Mouse (Mus musculus) gastrocnemius, postnatal 4 days (tissue): ENCODE measurements around the gene Gper1. TPM values are rescaled to one million over a fixed set of nuclear protein-coding genes. Genes with fewer than 3 reads are reported as not detected.
A peak's percentile ranks its signal among the peaks of the same experiment; 100 is the strongest.

Source experiments
- DNase-seq, 2 experiments: peaks; one replicate each; pipeline ENCODE4 v3.0.0; 2021 to 2022; ENCODE audit warnings: low spot score in 2 of 2, mixed read lengths in 2 of 2
- total RNA-seq, 2 experiments: library from RNA; stranded (reverse); gene quantifications; 2 replicates each; pipeline ENCODE4 v1.2.3; 2021

Gper1 gene
- total RNA-seq, 2 experiments from 2014 or later: 3.9 to 4.4 TPM

DNA sequence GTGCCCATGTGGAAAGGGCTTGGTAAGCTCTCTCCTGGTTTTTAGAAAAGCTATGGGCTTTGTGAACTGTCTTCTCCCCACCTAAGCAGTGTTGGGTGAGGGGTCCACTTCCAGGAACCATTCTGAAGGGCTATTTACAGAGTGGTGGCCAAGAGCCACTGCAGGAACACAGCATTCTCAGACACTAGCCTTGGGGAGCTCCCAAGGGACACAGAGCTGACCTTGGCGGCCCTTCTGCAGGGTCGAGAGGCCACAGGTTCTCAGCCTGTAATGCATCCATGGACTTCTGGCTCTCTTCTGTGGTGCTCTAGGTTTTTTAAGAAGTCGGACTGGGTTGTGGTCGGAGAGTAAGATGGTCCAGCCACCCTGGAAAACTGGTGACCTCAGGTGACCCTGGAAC lies 12.9 kb upstream of the Gper1 start:
- no peak for DNase-seq

DNA sequence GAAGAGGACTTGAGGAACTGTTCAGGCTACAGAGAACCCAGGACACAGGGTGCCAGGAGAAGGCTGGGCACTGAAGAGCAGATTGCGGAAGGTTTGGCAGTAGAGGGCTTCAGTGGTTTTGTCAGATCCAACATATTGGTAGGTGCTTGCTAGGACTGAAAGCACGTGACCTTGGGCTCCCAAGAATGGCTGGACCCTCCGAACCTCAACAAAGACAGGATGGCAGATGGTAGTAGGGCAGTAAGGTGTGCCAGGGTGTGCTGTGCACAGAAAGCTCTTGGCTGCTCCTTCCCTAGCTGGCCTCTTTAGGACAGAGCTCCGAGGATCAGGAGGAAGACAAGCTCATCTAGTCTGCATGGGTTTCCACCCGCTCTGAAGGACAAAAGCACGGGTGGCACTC lies 11.8 kb upstream of the Gper1 start:
- DNase-seq: no peak

DNA sequence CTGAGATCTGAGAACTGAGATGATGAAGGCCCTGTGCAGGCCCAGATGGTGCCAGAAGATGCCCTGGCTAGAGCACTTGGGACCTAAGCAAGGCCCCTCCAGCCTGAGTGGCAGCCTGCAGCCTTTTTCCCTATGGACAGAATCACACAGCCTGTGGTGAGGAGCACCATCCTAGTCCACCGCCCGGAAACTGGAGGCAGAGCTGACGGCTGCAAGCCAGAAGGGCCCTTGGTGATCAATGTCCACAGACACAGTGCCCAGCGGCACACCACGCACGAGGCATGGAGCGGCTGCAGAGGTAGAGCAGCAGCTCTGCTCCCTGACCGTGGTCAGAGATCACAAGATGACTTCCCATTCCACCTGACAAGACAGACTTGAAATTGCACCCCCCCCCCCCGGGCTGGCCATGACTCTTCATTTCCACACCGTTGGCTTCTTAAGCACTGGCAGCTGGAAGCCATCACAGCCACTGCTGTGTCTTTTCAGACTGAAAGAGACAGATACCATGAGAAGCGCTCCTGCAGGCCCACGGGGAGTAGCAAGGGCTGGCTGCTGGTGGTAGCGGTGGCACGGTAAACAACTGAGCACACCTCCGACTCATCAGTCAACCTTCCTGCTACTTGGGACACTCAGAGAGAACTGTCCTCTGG lies 11.2 kb upstream of the Gper1 start:
- no peak for DNase-seq

DNA sequence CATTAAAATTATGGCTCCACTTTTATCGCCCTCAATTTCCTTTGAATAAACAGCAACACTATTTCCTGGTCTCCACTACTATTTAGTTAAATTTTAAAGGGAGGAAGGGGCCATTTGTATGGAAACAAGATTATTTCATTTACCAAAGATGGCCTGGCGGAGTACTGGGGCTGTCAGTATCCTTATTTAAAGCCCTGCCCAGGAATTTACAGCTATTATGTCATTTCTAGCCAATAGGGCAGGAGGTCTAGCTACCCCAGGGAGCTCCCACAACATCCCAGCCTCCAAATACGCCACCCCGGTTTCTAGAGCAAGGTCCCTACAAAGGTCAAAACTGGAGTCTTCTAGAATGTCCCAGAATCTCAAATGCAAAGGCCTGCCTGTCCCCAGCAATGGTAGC lies 9.4 kb upstream of the Gper1 start:
- no peak for DNase-seq

DNA sequence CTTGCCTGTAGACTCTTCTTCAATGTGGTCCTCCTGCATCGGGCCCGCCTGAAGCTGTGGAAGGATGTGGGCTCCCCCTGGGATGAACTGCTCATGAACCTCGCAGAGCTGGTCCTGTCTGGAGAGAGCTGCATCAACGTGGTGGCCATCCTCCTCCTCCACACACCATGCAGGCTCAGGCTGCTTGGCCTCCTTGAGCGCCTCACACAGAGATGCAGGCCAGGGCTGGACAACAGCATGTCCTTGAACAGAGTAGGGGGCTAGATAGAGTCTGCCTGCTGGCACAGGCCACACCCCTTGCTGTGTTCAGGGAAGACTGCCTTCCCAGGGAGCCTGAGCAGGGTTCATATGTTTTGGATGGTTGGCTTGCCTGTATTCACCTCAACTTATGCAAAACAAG lies 8.0 kb upstream of the Gper1 start:
- no peak for DNase-seq

DNA sequence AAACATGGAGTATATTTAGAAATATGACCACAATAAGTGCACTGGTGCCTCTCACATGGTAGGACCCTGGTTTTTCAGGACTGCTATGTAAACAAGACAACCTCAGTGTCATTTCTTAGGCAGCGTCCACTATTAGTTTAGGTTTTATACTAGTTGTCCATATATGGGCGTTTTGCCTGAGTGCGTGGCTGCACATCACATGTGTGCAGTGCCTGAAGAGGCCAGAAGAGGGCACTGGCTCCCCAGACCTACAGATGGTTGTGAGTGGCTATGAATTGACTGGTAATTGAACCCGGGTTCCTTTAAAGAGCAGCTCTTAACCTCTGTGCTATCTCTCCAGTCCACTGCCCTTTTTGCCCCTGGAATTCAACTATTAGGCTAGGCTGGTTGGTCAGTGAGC lies 6.0 kb upstream of the Gper1 start:
- DNase-seq: no peak

DNA sequence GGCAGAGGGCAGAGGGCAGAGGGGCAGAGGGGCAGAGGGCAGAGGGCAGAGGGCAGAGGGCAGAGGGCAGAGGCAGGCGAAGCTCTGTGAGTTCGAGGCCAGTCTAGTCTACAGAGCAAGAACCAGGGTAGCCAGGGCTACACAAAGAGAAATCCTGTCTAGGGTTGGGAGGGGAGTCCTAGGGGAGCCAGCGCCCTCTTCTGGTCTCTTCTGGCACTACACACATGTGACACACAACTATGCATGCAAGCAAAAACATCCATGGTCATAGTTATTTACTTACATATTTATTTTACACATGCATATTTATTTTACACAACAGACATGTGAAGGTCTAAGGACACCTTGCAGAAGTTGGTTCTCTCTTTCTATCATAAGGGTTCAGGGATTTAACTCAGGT lies 5.5 kb upstream of the Gper1 start:
- DNase-seq: no peak

DNA sequence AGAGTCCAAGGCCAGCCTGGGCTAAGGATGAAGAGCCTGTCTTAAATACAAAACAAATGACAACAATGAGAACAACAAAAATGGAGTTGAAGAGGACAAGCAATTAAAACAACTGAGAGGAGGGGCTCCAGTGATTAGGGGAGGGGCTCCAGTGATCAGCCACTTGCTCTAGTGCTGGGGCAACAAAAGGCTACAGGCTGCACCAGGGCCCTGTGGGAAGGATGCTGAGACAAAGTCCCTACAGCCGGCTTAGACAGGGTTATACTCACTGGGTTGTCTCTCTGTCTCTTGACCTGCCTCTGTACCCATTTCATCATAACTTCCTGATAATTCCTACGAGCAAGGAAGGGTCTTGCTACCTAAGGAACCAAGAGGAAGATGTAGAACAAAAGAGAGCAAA lies 4.8 kb upstream of the Gper1 start:
- DNase-seq: no peak

DNA sequence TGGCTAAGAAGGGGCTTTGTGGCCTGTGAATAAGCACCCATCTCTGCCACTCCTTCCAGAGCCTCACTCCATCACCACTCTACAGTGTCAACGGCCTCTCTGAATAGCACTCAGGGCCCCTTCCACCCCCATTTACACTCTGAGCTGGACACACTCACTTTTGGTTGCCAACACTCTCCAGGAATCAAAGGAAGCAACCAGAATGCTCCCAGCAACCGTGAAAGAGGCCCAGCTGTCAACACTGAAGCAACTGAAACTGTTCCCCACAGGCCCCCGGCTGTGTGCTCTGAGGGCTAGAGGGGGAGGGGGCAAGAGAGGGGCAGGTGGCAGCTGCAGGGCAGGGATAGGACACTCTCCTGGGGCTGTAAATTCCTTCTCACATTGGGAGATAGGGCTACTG lies 4.3 kb upstream of the Gper1 start:
- DNase-seq: no peak

DNA sequence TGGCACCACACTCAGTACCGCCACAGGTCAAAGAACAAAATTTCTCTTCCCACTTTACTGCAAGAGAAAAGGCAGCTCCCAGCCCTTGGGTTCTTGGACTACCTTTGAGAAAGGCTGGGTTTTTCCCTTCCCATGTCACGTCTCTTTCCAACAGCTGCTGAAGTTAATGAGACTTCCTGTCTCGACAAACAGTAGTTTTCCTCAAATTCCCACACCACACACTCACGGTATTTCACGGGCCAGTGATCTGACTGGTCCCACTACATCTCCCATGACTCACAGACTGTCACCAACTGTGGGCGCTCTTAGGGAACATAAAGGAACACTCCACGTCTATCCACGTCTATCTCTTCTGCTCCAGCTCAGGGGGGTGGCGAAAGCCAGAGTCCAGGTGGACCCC lies 2.2 kb downstream of the Gper1 start:
- DNase-seq: no peak

DNA sequence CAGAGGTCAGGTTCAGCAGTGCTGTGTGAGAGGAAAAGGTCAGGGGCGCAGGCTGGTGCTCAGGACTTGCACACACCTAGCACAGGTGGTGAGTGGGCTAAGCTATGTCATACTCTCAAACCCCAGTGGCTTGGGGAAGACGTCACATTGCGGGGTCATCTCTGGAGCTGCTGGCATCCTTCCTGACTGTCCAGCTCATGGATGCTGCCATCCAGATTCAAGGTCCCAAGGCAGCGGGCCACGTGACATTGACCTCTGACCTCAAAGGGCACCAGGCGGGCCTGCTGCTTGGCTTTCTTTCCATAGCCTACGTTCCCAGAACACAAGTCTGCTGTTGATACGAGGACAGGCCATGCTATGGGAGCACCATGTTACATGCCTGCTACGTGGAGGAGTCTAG lies 4.0 kb downstream of the Gper1 start:
- DNase-seq: no peak

DNA sequence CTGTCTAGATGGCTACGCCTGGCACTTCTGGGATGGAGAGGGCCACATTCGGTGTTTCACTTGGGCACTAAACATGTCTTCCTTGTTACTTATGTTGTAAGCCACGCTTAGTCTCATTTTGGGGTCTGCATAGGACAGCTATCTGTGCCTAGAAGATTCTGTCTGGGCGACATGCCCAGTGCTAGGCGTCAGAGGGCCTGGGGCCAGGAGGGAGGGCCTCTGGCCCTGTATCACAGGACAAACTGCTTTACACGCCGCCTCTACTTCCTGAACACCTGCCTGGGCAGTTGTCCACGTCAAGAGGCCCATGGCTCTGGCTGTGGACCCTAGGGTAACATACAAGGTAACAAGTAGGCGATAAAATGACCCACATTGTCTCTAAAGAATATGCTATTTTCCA lies 5.0 kb downstream of the Gper1 start:
- DNase-seq: no peak

DNA sequence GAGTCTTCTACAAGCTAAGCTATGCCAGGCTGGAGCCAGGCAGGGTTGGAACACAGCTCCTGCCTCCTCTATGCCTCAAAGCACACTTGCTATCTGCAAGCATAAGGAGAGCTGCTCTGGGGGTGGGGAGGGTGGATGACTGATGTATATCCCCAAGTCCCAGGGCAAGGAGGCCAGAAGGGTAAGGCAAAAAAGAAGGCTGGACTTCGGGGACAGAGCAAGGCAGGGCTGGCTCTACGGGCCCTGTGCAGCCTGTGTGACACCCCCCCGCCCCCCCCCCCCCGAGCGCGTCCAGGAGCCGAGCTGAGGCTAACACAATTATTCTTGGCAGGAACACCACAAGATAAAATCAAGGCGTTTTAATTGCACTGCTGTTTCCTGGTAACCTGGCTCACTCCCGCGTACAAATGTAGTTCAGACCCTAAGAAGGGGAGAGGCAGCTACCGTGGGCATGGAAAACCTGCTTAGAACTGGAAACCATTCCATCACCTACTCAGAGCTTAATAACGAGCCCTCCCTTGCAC lies 6.9 kb downstream of the Gper1 start:
- DNase-seq: no peak

DNA sequence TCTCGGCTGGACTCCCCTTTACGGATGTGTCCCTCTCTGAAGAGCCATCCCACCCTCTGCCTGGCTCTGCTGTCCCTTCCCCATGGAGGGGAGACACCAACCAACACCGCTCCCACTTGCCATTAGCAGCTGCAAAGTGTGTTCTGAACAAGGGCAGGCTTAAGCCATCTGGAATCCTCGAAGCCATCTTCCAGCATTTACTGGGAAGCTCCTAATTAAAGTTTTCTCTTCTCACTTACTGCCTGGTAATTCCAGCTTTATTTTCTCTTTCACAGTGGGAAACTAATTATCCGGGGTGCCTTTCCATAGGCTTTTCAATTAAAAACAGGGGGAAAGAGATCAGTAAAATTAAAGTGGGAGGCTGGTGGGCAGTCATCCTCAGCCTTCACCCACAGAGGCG lies 9.4 kb downstream of the Gper1 start:
- DNase-seq: no peak

DNA sequence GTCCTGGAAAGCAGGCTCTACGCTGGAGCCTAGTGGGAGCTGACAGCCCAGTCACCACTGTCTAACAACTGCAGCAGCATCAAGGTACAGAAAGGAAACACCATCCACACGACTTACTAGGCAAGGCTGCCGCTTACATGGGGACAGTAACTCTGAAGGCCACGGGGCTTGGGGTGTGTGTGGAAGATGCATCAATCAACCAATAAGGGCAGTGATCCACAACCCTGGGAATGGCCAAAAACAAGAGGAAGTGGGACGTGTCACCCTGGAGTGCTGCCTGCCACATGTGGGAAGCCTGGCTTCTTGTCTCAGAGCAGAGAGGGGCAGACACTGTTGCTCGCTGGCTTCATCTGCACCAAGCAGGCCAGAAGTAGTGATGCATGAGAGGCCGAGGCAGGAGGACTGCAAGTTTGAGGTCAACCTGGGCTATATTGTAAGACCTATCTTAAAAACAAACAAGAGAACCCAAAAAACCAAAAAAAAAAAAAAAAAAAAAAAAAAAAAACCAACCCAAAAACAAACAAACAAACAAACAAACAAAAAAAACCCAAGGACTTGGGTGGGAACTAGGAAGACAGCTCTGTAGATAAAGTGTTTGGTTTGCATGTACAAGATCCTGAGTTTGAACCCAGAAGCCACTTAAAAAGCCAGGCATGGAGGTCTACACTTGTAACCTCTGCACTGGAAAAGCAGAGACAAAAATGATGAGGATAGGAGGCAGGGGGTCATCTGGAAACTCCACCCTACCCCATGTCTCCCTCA lies 10.0 kb downstream of the Gper1 start:
- DNase-seq: no peak

DNA sequence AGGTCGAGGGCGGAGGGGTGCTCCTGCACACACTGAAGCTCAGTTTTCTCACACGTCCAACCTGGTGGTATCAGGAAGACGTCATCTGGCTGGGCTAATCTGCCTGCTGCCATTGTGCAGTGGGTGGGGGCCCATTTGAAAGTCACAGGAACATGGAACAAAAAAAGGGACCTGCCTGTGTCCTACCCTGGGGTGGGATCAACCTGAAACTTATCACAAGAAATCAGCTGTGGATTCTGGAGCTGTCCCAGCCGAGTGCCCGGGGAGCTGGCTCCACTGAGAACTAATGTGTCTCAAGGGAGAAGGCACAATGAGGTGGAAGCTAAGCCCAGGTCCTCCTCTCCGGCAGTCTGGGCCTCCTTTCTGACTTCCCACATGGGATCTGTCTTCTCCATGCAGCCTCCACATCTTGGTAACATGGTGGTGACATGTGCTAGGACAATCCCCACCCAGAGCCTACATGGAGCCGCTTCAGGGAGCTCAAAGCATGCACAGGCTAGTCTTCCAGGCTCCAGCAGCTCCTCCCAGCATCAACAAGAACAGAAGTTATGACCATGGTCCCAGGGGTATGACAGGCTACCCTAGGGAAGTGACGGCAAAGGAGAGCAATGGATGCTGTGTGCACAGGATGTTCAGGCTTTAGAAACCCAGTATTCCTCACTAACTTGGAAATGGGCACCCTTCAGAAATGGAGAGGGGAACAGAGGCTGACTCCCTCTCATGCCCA lies 11.1 kb downstream of the Gper1 start:
- DNase-seq: no peak

DNA sequence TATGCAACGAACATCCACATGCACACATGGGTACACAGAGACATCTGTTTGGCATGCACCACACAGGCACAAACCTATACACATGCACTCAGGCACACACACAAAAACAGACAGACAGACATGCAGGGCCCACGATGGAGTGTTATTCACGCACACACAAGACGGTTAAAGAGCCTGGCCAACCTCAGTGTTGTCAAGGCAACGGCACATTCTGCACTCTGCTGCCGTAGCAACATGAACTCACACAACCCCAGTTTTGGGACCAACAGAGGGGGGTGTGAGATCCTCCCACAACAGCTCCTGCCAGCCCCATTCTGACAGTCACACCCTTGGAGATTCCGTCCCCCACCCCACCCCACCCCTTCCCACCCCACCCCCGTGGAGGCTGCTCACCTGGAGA lies 12.0 kb downstream of the Gper1 start:
- DNase-seq: no peak

DNA sequence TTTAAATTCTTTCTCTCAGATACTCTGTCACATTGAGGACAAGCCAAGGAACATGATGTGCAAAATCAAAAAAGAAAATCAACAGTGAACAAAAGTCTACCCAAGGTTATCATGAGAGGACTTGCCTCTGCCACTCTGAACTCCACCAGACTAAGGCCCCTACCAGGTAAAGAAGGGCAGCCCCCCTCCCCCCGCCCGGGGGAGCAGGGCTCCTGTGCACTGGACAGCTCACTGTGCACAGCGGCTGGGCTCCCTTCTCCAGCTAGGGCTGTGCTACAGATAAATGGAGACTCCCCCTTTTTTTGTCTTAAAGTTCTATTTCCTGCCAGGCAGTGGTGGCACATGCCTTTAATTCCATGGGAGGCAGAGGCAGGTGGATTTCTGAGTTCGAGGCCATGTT lies 14.8 kb downstream of the Gper1 start:
- DNase-seq: no peak

DNA sequence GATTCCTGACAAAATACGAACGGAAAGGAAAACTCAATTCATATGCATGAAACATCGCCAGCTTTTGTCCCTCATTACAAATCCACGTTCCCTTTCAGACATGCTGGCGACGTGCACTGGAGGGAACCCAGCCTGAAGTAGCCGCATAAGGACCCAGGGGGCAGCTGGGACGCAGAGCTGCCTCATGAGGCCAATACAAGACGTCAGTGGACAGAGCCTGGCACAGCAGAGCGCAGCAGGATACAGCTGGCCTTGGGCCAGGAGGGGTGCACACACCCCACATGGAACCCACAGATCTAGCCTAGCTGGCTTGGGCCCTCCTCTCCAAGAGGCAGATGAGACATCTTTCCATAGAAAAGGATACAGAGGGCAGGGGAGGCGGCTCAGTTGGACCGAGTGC lies 15.5 kb downstream of the Gper1 start:
- no peak for DNase-seq

DNA sequence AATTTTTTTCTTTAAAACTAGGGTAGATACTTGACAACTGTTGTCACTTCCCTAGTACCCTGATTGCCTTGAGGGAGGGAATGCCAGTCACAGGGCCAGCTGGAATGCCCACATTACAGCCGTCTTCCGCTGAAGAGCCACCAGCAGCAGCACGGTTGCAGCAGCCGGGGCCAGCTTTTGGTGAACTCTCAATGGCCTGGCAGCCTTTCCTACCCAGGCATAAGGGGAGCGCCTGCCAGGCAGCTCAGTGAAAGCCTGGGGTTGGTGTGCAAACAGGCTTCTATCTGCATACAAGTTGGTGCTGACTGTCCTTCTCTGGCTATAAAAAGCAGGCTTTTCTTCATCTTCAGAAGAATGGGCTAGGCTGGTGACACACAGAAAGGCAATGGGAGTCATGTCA lies 17.5 kb downstream of the Gper1 start:
- peak in 1 of 2 experiments; percentile 39 for DNase-seq

DNA sequence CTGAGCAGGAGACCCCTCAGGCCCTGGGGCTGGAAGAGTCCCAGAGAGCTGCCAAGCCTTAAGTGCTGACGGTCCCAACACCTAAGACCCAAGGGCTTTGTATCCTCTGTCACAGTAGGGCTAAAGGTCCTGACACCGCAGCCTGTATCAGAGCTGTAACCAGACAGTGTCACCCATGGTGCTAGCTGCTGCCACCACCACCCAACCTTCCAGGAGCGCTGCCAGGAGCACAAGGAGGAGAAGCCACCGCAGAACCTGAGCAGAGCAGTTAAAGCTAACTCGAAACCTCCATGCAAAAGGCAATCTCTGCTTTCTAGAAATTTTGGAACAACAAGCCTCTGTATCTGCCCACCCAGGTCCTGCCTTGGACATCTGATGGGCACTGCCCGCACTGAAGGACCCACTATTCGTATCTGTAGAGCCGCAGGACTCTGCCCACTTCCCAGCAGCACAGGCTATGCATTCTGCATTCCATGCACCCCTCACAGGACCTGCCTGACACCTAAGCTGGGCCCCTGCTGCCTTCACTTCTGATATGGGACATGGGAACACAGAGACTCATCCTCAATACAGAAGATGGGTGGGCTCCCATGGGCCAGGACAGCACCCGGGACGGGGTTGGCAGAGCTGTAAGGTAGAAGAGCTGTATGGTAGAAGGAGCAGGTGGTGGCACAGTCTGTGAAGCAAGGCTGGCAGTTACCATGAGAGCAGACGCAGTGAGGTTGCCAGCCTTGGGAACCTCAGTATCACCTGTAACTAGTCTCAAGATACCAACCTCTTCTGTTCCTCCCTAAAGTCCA lies 18.2 kb downstream of the Gper1 start:
- DNase-seq: no peak

DNA sequence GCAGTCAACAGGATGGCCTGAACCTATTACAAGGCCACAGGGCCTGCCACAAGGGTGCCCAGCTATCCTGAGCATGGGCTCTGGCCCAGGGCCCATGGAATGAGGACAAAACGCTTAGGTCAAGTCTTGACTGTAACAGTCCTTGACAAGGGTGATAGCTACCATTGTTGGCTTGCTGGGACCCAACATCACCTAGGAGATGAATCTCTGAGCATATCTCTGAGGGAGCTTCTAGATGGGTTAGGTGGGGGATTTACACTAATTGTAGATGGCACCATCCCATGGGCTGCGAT lies 18.7 kb downstream of the Gper1 start:
- DNase-seq: no peak
